Mouse (Mus musculus) T-helper 2 cell (primary cell): ENCODE measurements around the gene Epha8.

Source experiments
- in situ Hi-C: fragments of 300-600 bp; cut with MboI, MseI; formaldehyde crosslinking; loops from one replicate; pipeline ENCODE4 v1.15.1; 2025; ENCODE audit warnings: high pct_unique_total_duplicates

Gene Epha8

GRCm38 (mm10) chr4:136907809-136908208 lies 48.8 kb downstream of the Epha8 start:
- in situ Hi-C loops = no loop called here

DNA sequence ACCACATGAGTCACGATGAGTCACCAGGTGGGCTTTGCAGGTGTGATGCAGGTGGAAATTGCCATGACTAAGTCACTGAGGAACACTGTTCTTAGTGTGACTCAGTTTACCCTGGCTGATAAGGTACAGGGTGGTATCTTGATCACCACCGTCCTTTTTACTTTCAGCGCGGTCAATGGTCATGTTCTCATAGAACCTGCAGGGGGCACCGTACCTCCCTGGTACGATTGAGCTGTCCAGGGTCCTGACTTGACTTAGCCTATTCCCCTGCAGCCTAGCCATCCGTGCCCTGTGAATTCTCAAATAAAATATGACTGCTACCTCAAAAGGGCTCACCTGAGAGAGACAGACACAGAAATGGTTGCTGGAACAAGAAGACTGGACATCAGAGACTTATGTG lies 49.6 kb downstream of the Epha8 start:
- in situ Hi-C loops = no loop called here

GRCm38 (mm10) chr4:136904767-136905539 lies 51.7 kb downstream of the Epha8 start:
- in situ Hi-C loops = no loop called here

DNA sequence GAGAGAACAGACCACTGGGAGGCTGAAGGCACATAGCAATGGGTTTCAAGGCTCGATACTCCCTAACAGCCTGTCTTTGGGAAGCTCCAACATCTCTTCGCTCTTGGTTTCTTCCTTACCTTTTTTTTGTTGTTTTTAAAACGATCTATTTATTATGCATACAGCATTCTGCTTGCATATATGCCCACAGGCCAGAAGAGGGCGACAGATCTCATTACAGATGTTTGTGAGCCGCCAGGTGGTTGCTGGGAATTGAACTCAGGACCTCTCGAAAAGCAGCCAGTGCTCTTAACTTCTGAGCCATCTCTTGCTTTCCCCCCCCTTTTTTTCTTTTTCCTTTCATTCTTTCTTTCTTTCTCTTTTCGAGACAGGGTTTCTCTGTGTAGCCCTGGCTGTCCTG lies 57.5 kb downstream of the Epha8 start:
- in situ Hi-C loops = loop anchor here (10.0 kb wide), 2 partner anchors 176 to 1606 kb away; no protein-coding TSS in a partner anchor

GRCm38 (mm10) chr4:136898637-136899036 lies 58.0 kb downstream of the Epha8 start, which contains the start of gene C1qa:
TSS of gene C1qa (minus strand) at chr4:136898803.
- in situ Hi-C loops = loop anchor here (10.0 kb wide), 2 partner anchors 176 to 1606 kb away; no protein-coding TSS in a partner anchor

DNA sequence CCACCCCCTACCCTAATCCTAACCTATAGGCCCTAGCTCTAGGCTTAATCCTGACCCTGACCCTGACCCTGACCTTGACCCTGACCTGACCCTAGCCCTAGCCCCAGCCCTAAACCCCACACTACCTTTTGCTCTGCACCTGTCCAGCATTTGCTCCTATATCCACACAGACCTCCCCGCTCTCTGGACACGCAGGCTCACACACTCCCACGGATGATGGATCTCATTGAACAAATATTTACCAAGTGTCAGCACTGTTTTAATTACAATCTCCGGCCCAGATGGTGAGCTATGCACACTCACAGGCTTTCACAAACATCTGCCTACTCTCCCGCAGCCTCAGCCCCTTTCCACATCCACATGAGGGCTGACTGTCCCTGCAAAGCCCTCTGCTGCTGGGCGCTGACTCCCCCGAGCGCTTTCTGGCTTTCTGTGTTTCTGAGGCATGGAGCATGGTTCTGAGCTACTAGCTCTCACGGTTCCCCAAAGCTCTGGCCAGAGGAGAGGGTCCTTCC lies 58.5 kb downstream of the Epha8 start:
- in situ Hi-C loops = loop anchor here (10.0 kb wide), 2 partner anchors 177 to 1607 kb away; no protein-coding TSS in a partner anchor

GRCm38 (mm10) chr4:136896461-136896860 lies 60.2 kb downstream of the Epha8 start:
- in situ Hi-C loops = loop anchor here (10.0 kb wide), 2 partner anchors 178 to 1608 kb away; no protein-coding TSS in a partner anchor

- in situ Hi-C loops = loop anchor here (10.0 kb wide), 2 partner anchors 179 to 1609 kb away; no protein-coding TSS in a partner anchor
Measured at GRCm38 (mm10) chr4:136895861-136896260, 60.8 kb downstream of the Epha8 start.

DNA sequence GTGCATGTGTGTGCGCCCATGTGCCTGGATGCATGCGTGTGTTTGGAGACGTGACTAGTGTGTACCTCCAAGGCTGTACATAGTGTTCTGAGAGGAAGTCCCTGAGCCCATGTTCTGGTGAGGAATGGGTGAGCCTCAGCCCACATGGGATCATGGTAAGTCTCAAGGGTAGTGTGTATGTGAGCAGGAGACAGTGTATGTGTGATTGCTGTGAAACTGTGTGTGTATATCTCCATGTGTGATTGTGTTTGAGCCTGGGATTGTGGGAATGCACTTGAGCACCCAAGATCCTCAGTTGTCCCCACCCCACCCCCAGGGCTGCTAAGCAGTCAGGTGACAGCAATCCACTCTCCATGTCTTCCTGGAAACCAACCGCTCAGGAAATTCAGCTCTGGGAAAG lies 61.8 kb downstream of the Epha8 start:
- in situ Hi-C loops = loop anchor here (10.0 kb wide), 2 partner anchors 180 to 1610 kb away; no protein-coding TSS in a partner anchor

DNA sequence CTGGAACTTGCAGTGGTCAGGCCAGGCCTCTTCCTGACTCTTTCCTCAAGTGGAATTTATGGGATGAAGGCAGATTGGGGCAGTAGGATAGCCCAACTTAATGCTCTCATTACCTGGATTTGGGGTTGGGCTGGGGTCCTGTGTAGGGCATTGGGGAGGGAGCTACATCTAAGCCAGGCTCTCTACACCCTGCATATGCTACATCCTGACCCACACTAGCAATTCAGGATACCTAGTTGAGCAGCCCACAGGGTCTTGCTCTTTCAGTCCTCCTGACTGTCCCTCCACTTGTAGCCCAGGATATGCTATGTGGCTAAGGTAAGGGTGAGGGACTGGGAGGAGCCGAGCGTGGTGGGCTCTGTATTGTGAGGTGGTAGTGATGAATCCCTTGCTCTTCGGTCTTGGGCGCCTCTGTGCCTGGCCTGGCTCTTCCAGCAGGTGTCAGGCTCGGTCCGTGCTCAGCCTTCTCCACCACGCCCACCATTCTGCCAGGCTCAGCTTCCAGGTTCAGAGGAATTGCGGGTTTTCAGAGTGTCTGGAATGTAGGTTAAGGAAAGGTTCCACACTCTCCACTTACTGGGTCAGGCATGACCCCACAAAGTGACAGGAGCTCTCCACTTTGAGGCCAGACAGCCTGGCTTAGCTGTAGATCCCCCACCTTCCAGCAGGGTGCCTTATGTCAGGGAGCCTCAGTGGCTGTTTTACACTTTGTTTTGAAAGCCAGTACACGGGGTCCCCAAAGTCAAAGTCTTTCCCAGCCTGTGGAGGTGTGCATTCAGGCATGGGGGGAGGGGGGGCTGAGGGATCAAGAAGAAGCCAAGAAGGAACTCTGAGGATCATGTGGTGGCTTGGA lies 62.7 kb downstream of the Epha8 start:
- in situ Hi-C loops = loop anchor here (10.0 kb wide), 2 partner anchors 181 to 1611 kb away; no protein-coding TSS in a partner anchor

DNA sequence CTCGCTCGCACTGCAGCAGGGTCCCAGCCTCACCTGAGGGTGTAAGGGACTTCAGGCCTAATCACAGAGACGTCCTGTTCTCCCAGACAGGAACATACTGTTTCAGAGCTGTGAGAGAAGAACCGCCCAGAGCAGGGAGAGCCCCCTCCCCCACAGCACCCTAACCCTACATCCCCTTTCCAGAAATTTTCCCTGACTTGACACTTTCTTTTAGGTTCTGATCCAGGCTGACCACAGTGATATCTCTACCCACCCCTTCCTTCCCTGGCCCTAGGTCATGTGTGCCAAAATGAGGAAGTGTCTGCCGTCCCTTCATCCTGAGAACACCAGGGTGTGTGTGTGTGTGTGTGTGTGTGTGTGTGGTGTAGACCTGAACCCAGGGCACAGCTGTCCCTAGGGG lies 63.8 kb downstream of the Epha8 start, which contains the start of gene C1qc:
Gene C1qc (minus strand): TSS at position 255 of the 400 bp plus-strand sequence.
- in situ Hi-C loops = loop anchor here (10.0 kb wide), 2 partner anchors 182 to 1612 kb away; no protein-coding TSS in a partner anchor

GRCm38 (mm10) chr4:136892371-136892770 lies 64.2 kb downstream of the Epha8 start:
- in situ Hi-C loops = loop anchor here (10.0 kb wide), 2 partner anchors 182 to 1612 kb away; no protein-coding TSS in a partner anchor

DNA sequence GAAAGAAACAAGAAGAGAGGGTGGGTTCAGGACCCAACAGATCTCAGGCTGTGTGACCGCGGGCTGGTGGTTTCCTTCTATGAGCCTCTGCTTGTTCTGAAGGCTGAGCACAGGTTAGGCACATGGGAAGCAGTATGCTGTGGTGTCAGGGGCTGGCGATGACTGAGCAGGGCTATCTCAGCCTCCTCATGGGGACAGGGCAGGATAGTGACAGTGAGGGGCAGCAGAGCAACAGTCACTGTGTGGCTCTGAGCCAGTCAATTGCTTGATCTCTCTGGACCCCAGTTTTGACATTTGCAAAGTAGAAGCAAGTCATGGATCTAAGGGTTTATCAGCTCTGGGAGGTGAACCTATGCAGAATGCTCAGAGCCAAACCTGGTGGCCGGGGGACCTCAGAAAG lies 65.5 kb downstream of the Epha8 start:
- in situ Hi-C loops = loop anchor here (10.0 kb wide), 2 partner anchors 184 to 1614 kb away; no protein-coding TSS in a partner anchor

- in situ Hi-C loops = loop anchor here (10.0 kb wide), 2 partner anchors 185 to 1615 kb away; no protein-coding TSS in a partner anchor
Measured at GRCm38 (mm10) chr4:136889981-136890380, 66.6 kb downstream of the Epha8 start.

- in situ Hi-C loops = no loop called here
Measured at GRCm38 (mm10) chr4:136887714-136888113, 68.9 kb downstream of the Epha8 start.

DNA sequence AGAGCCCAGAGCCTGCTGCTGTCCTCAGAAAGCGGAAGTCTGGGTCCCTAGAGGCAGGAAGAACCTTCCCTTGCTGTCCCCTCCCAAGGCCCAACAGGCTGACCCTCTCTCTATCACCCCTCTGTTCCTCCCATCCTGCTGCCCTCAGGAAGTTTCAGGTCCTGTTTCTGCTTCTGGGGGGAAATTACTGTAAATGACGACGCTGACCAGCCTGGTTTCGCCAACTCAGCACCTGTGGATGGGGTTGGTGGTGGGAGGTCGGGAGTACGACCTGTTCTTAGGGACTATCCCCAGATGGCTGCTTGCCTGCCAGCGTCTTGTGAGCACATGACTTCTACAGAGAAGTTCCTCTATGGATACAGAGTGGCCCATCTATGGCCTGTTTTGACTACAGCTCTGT lies 70.5 kb downstream of the Epha8 start, which contains the start of gene C1qb:
Gene C1qb (minus strand): TSS at position 87 of the 400 bp plus-strand sequence.
- in situ Hi-C loops = no loop called here
